Mouse (Mus musculus): Measurements from ENCODE around the gene 4930564D02Rik.

4930564D02Rik gene

GRCm38 (mm10) chr3:105078231-105078826, 11.7 kb downstream of the 4930564D02Rik start:
- no peak for TF ChIP-seq GATA4 (IDR thresholded peaks at IDR 0.05; ENCODE audit: insufficient replicate concordance, low read length)

- no peak for TF ChIP-seq GATA4 (IDR thresholded peaks at IDR 0.05; ENCODE audit: insufficient replicate concordance, low read length)
These were observed 20.7 kb downstream of the 4930564D02Rik start for GRCm38 (mm10) chr3:105087344-105087743.

GRCm38 (mm10) chr3:105088638-105089037, 22.0 kb downstream of the 4930564D02Rik start:
- no peak for TF ChIP-seq GATA4 (IDR thresholded peaks at IDR 0.05; ENCODE audit: insufficient replicate concordance, low read length)

DNA sequence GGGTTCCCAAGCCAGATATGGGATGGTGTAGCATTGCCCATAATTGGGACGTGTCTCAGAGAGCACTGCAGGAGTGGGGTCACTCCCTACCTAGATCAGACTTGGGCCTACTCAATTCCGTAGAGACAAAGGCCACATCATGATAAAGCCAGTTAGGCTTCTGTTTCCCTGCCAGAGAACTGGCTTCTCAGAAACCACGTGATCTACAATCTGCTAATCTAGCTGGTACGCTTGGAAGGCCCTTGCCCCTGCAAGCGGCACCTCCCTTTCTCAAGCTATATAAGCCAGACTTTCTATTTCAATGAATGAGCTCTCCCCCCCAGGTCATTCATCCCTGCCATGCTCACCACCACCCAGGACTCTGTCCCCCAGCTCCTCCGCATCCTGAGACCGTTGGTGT, 23.5 kb downstream of the 4930564D02Rik start:
- TF ChIP-seq GATA4 (IDR thresholded peaks at IDR 0.05; ENCODE audit: insufficient replicate concordance, low read length): no peak

DNA sequence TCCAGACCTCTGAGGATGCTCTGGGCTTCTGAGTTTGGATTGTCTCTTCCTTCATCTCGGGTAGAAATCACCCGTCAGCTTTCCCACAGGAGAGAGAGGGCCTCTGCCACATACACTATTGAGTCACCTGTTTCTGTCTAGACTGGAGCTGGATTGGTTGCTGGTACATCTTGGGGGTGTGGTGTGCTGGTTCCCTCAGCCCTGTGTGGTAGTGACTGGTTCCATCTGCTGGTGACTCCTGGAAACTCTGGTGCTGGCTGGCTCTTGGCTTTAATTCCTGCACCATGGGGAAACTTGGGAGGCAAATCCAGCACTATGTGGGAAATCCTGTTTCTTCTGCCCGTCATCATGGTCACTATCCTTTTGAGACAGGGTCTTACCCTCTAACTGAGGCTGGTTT, 24.3 kb downstream of the 4930564D02Rik start:
- no peak for TF ChIP-seq GATA4 (IDR thresholded peaks at IDR 0.05; ENCODE audit: insufficient replicate concordance, low read length)

GRCm38 (mm10) chr3:105092721-105093505, 26.3 kb downstream of the 4930564D02Rik start:
- TF ChIP-seq GATA4 (IDR thresholded peaks at IDR 0.05; ENCODE audit: insufficient replicate concordance, low read length): no peak

GRCm38 (mm10) chr3:105094448-105094847, 27.8 kb downstream of the 4930564D02Rik start:
- no peak for TF ChIP-seq GATA4 (IDR thresholded peaks at IDR 0.05; ENCODE audit: insufficient replicate concordance, low read length)

- no peak for TF ChIP-seq GATA4 (IDR thresholded peaks at IDR 0.05; ENCODE audit: insufficient replicate concordance, low read length)
These were observed 28.4 kb downstream of the 4930564D02Rik start for GRCm38 (mm10) chr3:105095026-105095425.

GRCm38 (mm10) chr3:105097581-105097980, 30.9 kb downstream of the 4930564D02Rik start:
- TF ChIP-seq GATA4 (IDR thresholded peaks at IDR 0.05; ENCODE audit: insufficient replicate concordance, low read length): no peak

DNA sequence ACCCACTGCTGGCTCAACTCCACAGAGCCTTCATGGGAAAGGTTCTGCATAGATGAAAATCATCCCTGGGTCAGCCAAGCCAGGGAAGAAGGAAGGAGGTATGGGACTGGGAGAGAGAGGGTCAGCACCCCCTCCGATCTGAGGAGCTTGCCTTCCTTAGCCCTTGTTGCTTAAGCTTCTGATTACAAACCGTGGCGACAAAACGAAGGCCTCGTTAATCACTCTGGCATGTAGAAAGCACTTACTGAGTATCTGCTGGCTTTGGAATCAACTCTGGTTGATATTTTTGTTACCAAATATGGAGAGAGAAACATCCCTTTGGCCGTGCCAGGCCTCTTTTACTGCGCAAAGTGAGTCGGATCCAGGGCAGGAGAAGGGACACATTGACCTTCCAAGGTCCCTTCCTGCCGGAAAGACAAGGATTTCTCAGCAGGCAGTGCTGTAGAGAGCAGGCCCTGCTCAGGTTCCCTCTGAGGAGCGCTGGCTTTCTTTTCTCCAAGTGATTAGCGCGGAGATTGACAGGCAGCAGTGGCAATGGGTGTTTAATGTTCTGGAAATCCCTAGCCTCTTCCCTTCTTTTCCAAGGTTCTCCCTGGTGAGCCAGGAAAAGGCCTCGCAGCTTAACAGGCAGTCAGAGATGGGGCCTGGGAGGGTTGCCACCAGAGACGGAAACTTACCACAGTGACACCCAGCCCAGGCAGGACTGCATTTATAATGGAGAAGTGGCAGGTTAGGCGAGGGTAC, 33.1 kb downstream of the 4930564D02Rik start:
- TF ChIP-seq GATA4 (IDR thresholded peaks at IDR 0.05; ENCODE audit: insufficient replicate concordance, low read length): no peak

DNA sequence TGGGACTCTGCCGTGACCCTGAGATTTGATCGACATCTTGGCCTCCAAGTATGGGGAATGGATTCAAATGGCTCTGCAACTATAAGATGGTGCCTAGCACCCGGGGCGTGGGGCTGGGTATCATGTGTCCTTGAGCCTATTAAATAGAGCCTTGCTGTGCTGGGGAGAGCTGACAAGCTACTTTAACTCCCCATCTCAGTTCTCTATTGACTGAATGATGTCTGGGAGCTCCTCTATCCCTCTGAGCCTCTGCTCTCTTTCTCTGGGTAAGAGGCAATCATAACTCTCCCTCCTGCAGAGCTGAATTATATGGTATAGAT, 33.6 kb downstream of the 4930564D02Rik start:
- no peak for TF ChIP-seq GATA4 (IDR thresholded peaks at IDR 0.05; ENCODE audit: insufficient replicate concordance, low read length)

- TF ChIP-seq GATA4 (IDR thresholded peaks at IDR 0.05; ENCODE audit: insufficient replicate concordance, low read length): no peak
These were observed 39.2 kb downstream of the 4930564D02Rik start for GRCm38 (mm10) chr3:105105827-105106226.

GRCm38 (mm10) chr3:105113859-105114258, 47.2 kb downstream of the 4930564D02Rik start:
- no peak for TF ChIP-seq GATA4 (IDR thresholded peaks at IDR 0.05; ENCODE audit: insufficient replicate concordance, low read length)

DNA sequence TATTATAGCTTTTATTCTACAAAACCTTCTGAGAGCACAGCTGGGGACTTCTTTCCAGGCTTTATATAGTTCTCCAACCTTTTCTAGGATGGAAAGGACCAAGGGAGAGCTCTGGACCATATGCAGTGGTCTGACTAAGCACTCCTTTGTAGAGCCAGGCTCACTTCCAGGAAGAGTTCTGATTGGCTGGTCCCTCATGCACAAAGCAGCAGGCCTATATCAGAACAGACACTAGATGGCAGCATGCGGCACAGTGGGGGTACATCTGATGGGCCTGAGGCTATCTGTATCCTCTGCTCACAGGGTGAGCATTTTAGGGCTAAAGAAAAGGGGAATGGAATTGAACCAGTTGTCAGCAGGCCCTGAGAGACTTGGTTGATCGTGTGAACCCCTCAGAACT, 47.6 kb downstream of the 4930564D02Rik start:
- TF ChIP-seq GATA4 (IDR thresholded peaks at IDR 0.05; ENCODE audit: insufficient replicate concordance, low read length): no peak

- TF ChIP-seq GATA4 (IDR thresholded peaks at IDR 0.05; ENCODE audit: insufficient replicate concordance, low read length): no peak
These were observed 50.0 kb downstream of the 4930564D02Rik start for GRCm38 (mm10) chr3:105116596-105116995.

DNA sequence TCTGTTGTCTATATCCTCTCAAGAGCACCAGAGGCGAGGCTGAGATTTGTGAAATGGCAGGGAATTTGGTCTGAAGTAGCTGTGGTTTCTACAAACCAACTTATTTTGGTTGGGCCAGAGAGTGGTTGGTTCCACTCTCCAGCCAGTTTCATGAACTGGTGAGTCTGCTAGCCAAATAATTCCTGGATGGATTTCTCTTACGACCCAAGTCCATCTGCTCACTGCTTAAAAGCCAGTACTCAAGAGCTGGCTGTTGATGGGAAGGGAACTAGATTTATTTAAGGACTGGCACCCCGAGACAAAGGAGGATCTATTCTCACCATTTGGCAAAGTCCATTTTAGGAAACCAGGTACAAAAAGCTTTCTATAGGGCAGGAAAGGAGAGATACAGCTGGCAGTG, 57.1 kb downstream of the 4930564D02Rik start:
- no peak for TF ChIP-seq GATA4 (IDR thresholded peaks at IDR 0.05; ENCODE audit: insufficient replicate concordance, low read length)
